Comparison of ENCODE assay signal across 21 mouse cellular contexts in the genomic region with DNA sequence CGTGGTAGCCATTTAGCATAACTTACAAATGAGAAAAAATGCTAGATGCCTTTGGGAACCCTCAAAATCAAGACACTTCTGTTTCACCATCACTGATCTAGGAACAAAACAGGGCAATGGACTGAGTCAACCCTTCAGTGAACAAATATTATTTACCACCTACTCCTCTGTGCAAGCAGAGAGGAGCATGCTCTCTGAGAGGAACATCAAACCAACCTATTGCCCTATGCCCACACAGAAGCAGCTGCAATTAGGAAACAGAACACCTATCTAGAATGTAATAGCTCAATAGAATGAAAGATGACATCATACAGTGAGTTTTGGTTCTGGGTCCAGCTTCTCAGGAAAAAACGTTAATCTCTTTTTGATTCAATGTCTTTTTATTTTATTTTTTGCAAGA.
"Had no signal": no experiment of that assay in that cellular context is flagged by ENCODE, and none has a peak within 500 bp of the region (broad histone marks: within the 10 kb centered on the region; RNA-seq: fewer than 3 reads in every experiment).

No protein-coding gene starts in this region.

- H3K4me2 ChIP-seq: heart, embryonic 12.5 days; hindbrain, embryonic 13.5 days; hindbrain, embryonic 15.5 days; kidney, embryonic 15.5 days; limb, embryonic 13.5 days; limb, embryonic 15.5 days; liver, embryonic 11.5 days had no signal

- H3K27me3 ChIP-seq: heart, embryonic 12.5 days; hindbrain, embryonic 13.5 days; hindbrain, embryonic 15.5 days; kidney, embryonic 15.5 days; limb, embryonic 13.5 days; limb, embryonic 15.5 days had no signal

- H3K36me3 ChIP-seq: heart, embryonic 10.5 days; heart, embryonic 12.5 days; hindbrain, embryonic 13.5 days; hindbrain, embryonic 15.5 days; kidney, embryonic 15.5 days; limb, embryonic 13.5 days; limb, embryonic 15.5 days had no signal

- H3K4me3 ChIP-seq: heart, embryonic 10.5 days; heart, embryonic 12.5 days; hindbrain, embryonic 13.5 days; hindbrain, embryonic 15.5 days; kidney, embryonic 15.5 days; limb, embryonic 13.5 days; limb, embryonic 15.5 days had no signal

- H3K9me3 ChIP-seq: heart, embryonic 10.5 days; heart, embryonic 12.5 days; hindbrain, embryonic 13.5 days; hindbrain, embryonic 15.5 days; kidney, embryonic 15.5 days; limb, embryonic 13.5 days; limb, embryonic 15.5 days had no signal

- DNase-seq: gastrocnemius, postnatal 14 days; gastrocnemius, postnatal 36 days; heart, adult 18-20 months; heart, postnatal 10 days; kidney, adult 11 months; kidney, adult 9 months; kidney, postnatal 14 days; layer of hippocampus, adult 9-11 months; layer of hippocampus, postnatal 36 days; left cerebral cortex, postnatal 4 days had no signal

- H3K27ac ChIP-seq: heart, embryonic 10.5 days; hindbrain, embryonic 13.5 days; hindbrain, embryonic 15.5 days; hindbrain, postnatal 0 days; kidney, embryonic 15.5 days; kidney, postnatal 0 days; limb, embryonic 13.5 days; limb, embryonic 15.5 days; liver, embryonic 14.5 days had no signal

- H3K4me1 ChIP-seq: heart, embryonic 10.5 days; hindbrain, embryonic 13.5 days; hindbrain, embryonic 15.5 days; kidney, embryonic 15.5 days; limb, embryonic 13.5 days; limb, embryonic 15.5 days had no signal

- H3K9ac ChIP-seq: heart, embryonic 12.5 days; hindbrain, embryonic 13.5 days; hindbrain, embryonic 15.5 days; kidney, embryonic 15.5 days; limb, embryonic 13.5 days; limb, embryonic 15.5 days; liver, embryonic 14.5 days had no signal

- ATAC-seq: hindbrain, postnatal 0 days had no signal
